Mouse (Mus musculus) ovary, postnatal 36 days (tissue): ENCODE measurements around the gene Fam172a.

Experiments used
- DNase-seq: peaks from one replicate; pipeline ENCODE4 v3.0.0; 2022; ENCODE audit warnings: low spot score, mixed read lengths

Gene Fam172a

GRCm38 (mm10) chr13:78200407-78200806 is 498.6 kb downstream of the Fam172a start:
- no peak for DNase-seq

GRCm38 (mm10) chr13:78200991-78201870 is 499.4 kb downstream of the Fam172a start:
- DNase-seq = peak; percentile 85

- no peak for DNase-seq
Observed at GRCm38 (mm10) chr13:78201871-78202565, 500.2 kb downstream of the Fam172a start.

DNA sequence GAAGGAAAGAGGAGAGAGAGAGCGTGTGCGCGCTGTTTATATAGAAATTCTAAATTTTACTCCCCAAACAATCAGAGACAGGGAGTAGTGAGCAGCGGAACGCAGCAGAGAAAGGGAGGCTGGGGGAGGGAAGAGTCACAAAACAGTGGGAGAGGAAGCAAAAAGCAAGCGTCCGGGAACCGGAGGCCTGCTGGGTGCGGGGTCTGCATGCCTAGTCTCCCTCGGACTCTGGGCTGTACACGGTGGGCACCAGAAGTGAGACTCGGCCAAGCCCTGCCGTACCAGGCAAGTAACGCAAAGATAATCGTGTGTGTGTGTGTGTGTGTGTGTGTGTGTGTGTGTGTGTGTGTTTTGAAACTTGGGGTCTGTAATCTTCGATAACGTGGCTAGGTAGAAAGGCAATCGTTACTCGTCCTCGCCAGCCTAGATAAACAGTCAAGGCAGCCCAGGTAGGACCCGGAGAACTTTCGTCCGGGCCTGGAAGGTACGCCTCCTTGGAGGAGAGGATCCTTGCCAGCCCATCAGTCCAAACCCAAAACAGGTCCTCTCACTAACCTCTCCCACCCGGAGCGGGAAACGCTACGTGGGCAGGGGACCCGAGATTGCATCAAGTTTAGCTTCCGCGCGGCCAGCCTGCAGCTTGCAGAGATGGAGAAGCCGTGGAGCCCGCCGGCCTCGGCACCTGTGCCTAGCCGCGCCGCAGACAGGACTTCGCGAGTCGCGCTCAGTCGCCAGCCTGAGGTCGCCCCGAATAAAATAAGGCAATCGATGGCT is 500.9 kb downstream of the Fam172a start:
- peak; percentile 41 for DNase-seq

- peak; percentile 37 for DNase-seq
Observed at GRCm38 (mm10) chr13:78203348-78204061, 501.7 kb downstream of the Fam172a start.

DNA sequence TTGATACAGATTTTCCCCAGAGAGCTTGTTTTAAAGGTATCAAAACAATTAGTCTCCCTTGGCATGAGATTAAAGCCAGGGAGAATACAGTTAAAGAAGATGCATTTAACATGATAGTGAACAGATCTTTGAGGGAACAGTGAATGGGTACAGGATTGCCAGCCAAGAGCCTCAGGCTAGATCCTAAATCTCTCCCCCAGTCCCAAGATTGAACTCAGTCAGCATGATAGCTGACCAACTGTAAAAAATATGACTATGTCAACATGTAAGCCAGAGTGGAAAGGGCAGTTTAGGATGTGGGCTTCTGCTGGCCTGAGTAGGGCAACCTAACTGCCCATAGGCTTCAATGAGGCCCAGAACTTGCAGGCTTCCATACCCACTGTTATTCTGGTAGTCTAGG is 503.6 kb downstream of the Fam172a start:
- no peak for DNase-seq

GRCm38 (mm10) chr13:78206891-78207430 is 505.1 kb downstream of the Fam172a start:
- no peak for DNase-seq

GRCm38 (mm10) chr13:78207796-78208645 is 506.2 kb downstream of the Fam172a start:
- DNase-seq = no peak

- no peak for DNase-seq
Observed at GRCm38 (mm10) chr13:78208689-78209410, 507.0 kb downstream of the Fam172a start.

DNA sequence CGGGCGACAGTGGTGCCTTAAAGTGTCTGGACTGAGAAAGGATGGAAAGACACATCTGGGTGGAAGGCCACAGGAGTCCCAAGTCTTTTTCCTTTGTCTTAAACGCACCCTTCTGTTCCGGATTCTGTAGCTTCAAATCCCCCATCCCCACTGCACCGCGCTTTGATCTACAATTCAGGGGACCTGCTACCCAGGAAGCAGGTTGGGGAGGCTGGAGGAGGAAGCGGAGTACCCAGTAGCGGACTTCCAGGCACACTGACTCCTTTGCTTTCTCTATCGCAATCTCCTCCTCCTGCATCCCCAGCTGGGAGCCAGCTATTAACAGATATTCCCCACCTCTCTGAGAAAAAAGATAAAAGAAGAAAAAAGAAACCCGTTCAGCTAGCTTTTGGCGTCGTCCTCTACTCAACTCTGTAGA is 507.8 kb downstream of the Fam172a start:
- DNase-seq = no peak

GRCm38 (mm10) chr13:78210029-78210747 is 508.4 kb downstream of the Fam172a start:
- peak; percentile 31 for DNase-seq

DNA sequence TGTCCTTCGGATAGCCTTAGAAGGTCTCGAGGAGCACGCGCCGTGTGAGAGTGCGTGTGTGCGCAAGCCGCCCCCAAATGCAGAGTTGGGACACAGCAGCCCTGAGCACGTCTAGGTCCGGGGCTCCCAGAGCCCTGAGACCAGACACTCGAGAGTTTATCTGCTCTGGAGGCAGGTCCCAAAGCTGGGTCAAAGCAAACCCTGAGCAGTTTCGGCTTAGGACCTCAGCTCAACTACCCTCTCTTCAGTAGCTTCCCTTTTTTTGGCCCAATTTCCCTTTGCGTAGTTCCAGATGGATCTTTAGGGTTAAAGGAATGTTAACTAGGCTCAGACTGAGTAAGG is 508.9 kb downstream of the Fam172a start:
- no peak for DNase-seq

DNA sequence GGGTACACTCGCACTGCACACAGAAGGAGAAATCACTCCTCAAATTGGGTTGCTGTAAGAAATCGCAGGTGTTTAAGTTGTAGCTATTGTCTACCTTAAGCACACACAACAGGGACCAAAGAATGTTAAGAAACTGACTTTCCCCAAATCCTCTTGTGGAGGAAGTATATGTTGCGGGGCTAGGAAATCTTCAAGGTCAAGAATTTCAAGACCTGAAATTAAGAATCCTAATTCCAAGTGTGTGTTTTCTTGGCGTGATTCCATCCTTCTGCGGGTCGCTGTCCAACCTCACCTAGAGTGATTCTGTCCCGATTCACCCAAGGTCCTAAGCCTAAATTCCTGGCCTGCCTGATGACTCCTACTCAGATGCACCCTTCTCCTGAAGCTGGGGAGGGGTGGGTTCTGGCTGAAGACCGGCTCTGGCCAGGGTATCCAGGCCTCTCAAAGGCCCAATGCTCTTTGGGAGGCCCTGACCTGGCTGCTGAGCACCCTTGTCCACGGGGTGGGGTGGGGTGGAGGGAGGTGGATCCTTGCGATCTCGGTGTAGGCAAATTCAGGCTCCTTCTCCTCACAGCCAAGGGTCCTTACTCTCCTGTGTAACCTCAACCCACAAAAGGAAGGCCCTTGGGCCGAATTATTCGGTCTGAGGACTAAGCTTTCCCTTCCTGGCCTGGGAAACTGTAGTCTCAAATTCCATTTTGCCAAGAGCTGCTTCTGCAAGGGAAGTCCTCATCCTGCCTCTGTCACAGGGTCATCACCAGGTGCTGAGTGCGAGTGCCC is 509.6 kb downstream of the Fam172a start:
- no peak for DNase-seq

DNA sequence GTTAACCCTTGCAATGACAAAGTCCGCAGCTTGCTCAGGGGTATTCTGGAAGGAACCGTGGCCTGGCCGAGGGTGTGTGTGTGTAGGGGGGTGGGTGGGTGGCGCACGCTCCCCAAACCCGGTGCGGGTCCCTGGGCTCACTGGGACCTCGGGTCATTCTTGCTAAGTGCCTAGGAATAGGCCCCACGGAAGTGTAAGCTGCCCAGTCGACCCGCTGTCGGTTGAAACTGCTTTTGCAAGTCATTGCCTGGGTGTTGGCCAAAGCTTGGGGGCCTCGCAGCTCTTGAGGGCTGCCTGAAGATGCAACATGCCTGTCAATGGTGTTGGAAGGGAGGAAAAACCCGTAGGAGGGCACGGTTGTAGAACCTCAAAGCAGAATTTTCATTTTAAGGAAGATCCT is 510.3 kb downstream of the Fam172a start:
- no peak for DNase-seq

GRCm38 (mm10) chr13:78213155-78213554 is 511.3 kb downstream of the Fam172a start:
- DNase-seq = no peak

DNA sequence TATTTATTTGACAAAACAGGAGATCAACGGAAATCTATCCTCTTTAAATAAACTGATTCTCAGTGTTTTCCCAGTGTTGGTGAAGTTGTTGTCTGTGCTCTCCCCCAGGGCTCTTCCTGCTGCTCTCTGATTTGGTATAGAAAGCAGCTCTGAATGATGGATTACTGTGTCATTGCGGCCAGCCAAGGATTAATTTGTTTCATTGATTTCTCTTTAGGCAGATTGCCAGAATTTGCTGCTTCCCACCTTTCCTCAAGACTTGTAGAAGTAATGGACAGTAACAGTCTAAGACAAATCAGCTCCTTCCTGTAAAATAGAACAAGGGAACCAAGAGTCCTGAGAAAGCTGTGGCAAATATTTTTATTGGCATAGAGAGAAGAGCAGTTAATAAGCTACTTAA is 513.4 kb downstream of the Fam172a start:
- no peak for DNase-seq
